Mouse (Mus musculus): ENCODE results near the gene Ccdc47.
"Not testable (repeated sequence)": the region's sequence is repeated elsewhere in the genome, so short reads cannot be mapped to it uniquely, and the experiment has no call there.

Gene Ccdc47

GRCm38 (mm10) chr11:106215927-106216729, at the start of gene Ccdc47:
Gene Ccdc47, minus strand, starts transcription at chr11:106216344.
- DNase-seq (ENCODE audit: low spot score): peak; percentile 84

- DNase-seq (ENCODE audit: low spot score): no peak
Measured at GRCm38 (mm10) chr11:106265570-106265969, 49.4 kb upstream of the Ccdc47 start.

GRCm38 (mm10) chr11:106264988-106265387, 48.8 kb upstream of the Ccdc47 start:
- DNase-seq (ENCODE audit: low spot score): no peak

- no peak for DNase-seq (ENCODE audit: low spot score)
Measured at GRCm38 (mm10) chr11:106263963-106264362, 47.8 kb upstream of the Ccdc47 start.

GRCm38 (mm10) chr11:106260826-106261450, 44.8 kb upstream of the Ccdc47 start:
- no peak for DNase-seq (ENCODE audit: low spot score)

GRCm38 (mm10) chr11:106256775-106257174, 40.6 kb upstream of the Ccdc47 start:
- no peak for DNase-seq (ENCODE audit: low spot score)

- DNase-seq (ENCODE audit: low spot score): peak; percentile 99
Measured at GRCm38 (mm10) chr11:106255685-106256451, 39.7 kb upstream of the Ccdc47 start, which contains the start of the genes Ftsj3 and Psmc5. Gene Ftsj3, minus strand, starts transcription at chr11:106256079. Gene Psmc5, plus strand, starts transcription at chr11:106256154.

GRCm38 (mm10) chr11:106255174-106255573, 39.0 kb upstream of the Ccdc47 start:
- no peak for DNase-seq (ENCODE audit: low spot score)

- DNase-seq (ENCODE audit: low spot score): no peak
Measured at GRCm38 (mm10) chr11:106254767-106255166, 38.6 kb upstream of the Ccdc47 start.

GRCm38 (mm10) chr11:106249326-106249725, 33.2 kb upstream of the Ccdc47 start:
- DNase-seq (ENCODE audit: low spot score): no peak

- DNase-seq (ENCODE audit: low spot score): no peak
Measured at GRCm38 (mm10) chr11:106246834-106247233, 30.7 kb upstream of the Ccdc47 start.

- not testable (repeated sequence) for DNase-seq (ENCODE audit: low spot score)
Measured at GRCm38 (mm10) chr11:106233978-106234377, 17.8 kb upstream of the Ccdc47 start.

GRCm38 (mm10) chr11:106220603-106221002, 4.5 kb upstream of the Ccdc47 start:
- no peak for DNase-seq (ENCODE audit: low spot score)

- peak; percentile 77 for DNase-seq (ENCODE audit: low spot score)
Measured at GRCm38 (mm10) chr11:106216730-106217490, 766 bp upstream of the Ccdc47 start, which contains the start of gene Ddx42. Gene Ddx42, plus strand, starts transcription at chr11:106216926.

GRCm38 (mm10) chr11:106215450-106215859, 689 bp downstream of the Ccdc47 start:
- DNase-seq (ENCODE audit: low spot score): no peak

- DNase-seq (ENCODE audit: low spot score): no peak
Measured at GRCm38 (mm10) chr11:106214856-106215255, 1.3 kb downstream of the Ccdc47 start.

- no peak for DNase-seq (ENCODE audit: low spot score)
Measured at GRCm38 (mm10) chr11:106212771-106213170, 3.4 kb downstream of the Ccdc47 start.

GRCm38 (mm10) chr11:106202123-106202465, 14.1 kb downstream of the Ccdc47 start, which contains the start of gene Strada:
Gene Strada, minus strand, starts transcription at chr11:106202168.
- no peak for DNase-seq (ENCODE audit: low spot score)

- no peak for DNase-seq (ENCODE audit: low spot score)
Measured at GRCm38 (mm10) chr11:106201337-106202122, 14.6 kb downstream of the Ccdc47 start.

- DNase-seq (ENCODE audit: low spot score): no peak
Measured at GRCm38 (mm10) chr11:106200756-106201155, 15.4 kb downstream of the Ccdc47 start.

- not testable (repeated sequence) for DNase-seq (ENCODE audit: low spot score)
Measured at GRCm38 (mm10) chr11:106199997-106200396, 16.1 kb downstream of the Ccdc47 start.

Measured in ovary, postnatal 14 days (tissue).